Mouse (Mus musculus) bone marrow, adult 2 months (tissue): ENCODE results near the gene Nccrp1.

ENCODE experiments used
- CTCF ChIP-seq: fragments of 200-500 bp; IDR thresholded peaks from 2 replicates; pipeline ENCODE4 v1.5.1; 2011; ENCODE audit warnings: low read length, control low read depth; ENCODE audit not compliant: control insufficient read depth, insufficient read depth
- POLR2A ChIP-seq: fragments of 200-500 bp; IDR thresholded peaks from 2 replicates; pipeline ENCODE4 v1.6.1; 2011; ENCODE audit warnings: low read depth, mild to moderate bottlenecking, control low read depth, low read length, borderline replicate concordance; ENCODE audit not compliant: control insufficient read depth

DNA sequence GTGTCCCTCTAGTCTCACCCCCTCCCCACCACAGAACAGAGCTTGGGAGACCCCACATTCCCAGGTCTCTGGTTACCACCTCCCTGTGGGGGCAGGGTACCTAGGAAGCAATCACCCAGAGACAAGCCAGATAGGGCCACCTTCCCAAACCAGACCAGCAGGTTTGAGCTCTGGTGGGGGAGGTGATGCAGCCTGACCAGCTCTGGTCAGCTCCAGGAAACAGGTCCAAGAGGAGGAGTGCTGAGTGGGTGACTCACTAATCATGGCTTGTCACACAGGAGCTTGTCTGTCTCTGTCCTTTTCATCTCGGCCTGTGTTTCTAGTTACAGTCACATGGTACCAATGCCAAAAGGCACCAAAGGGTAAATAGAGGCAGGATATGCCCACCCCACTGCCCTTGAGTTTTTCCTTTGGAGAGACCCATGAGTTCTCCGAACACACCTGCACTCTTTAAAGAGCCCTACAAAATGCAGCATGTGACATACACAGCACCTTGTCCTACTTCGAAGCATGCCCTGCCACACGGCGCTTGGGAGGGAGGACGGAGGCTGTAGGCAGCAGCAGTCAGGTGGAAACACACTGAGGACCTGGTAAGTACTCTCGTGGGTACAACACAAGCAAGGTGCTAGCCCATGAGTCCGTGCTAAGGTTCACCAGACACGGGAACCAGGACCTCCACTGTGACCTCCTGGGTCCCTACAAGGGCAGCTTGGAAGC is 30.9 kb upstream of the Nccrp1 start:
- TF ChIP-seq CTCF, result no peak
- TF ChIP-seq POLR2A, result no peak
